13 mouse cellular contexts compared by ENCODE assay signal in genomic region chr3:137056544-137057224, GRCm38 (mm10).
DNase-seq lines count a peak whose midpoint lies in the region; ATAC-seq and TF ChIP-seq lines count a peak whose summit lies in the region.
"Had no signal": no experiment of that assay in that cellular context is flagged by ENCODE, and none has a peak within 500 bp of the region (broad histone marks: within the 10 kb centered on the region; RNA-seq: fewer than 3 reads in every experiment).

No protein-coding gene starts in this region.

- H3K36me3 ChIP-seq in forebrain, postnatal 0 days (ENCODE audit: insufficient read depth): no peaks in the 10 kb centered on the region
- H3K36me3 ChIP-seq in midbrain, embryonic 15.5 days (replicated peaks): no peaks in the 10 kb centered on the region
- H3K36me3 ChIP-seq: embryonic facial prominence, embryonic 13.5 days; lung, embryonic 15.5 days had no signal

- no peaks in the 10 kb centered on the region for H3K27me3 ChIP-seq in forebrain, postnatal 0 days (ENCODE audit: insufficient read depth, low read length)
- no peaks in the 10 kb centered on the region for H3K27me3 ChIP-seq in midbrain, embryonic 15.5 days (replicated peaks)
- H3K27me3 ChIP-seq: embryonic facial prominence, embryonic 13.5 days; lung, embryonic 15.5 days; megakaryocyte, embryonic 14.5 days had no signal

- peak overlapping the region; percentile 35 for H3K4me2 ChIP-seq in forebrain, postnatal 0 days (ENCODE audit: low read depth)
- H3K4me2 ChIP-seq in midbrain, embryonic 15.5 days: peak overlapping the region; percentile 27
- H3K4me2 ChIP-seq: embryonic facial prominence, embryonic 13.5 days; liver, embryonic 11.5 days; lung, embryonic 15.5 days had no signal

- no peak for TF ChIP-seq CTCF in forebrain, postnatal 0 days (IDR thresholded peaks at IDR 0.05; ENCODE audit: low read depth)

- H3K4me3 ChIP-seq in forebrain, postnatal 0 days (ENCODE audit: low read depth, low read length): 0 out of 2 replicates have a peak overlapping the region, but pooled peaks have one; percentile 9
- H3K4me3 ChIP-seq in midbrain, embryonic 15.5 days: no peak overlapping the region
- H3K4me3 ChIP-seq: embryonic facial prominence, embryonic 13.5 days; lung, embryonic 15.5 days; megakaryocyte, embryonic 14.5 days had no signal

- peak overlapping the region; percentile 62 for H3K27ac ChIP-seq in forebrain, postnatal 0 days (ENCODE audit: low read depth, low read length)
- H3K27ac ChIP-seq in midbrain, embryonic 15.5 days: peak overlapping the region; percentile 74
- H3K27ac ChIP-seq: embryonic facial prominence, embryonic 13.5 days; lung, embryonic 15.5 days had no signal

- peak; percentile 3 for DNase-seq in right cerebral cortex, postnatal 4 days
- DNase-seq in right cerebral cortex, postnatal 25 days: no peak
- peak; percentile 52 for DNase-seq in forebrain, postnatal 0 days
- DNase-seq in adrenal gland, postnatal 14 days: no peak
- DNase-seq in cerebellum, adult 11-12 months: no peak
- DNase-seq in frontal cortex, postnatal 36 days (ENCODE audit: low spot score in 2 of 2): no peak
- DNase-seq: kidney, adult 9 months had no signal

- WGBS in forebrain, postnatal 0 days: 23% methylated on average over 6 of the region's 6 CpGs
- 67% methylated on average over 6 of the region's 6 CpGs for WGBS in midbrain, embryonic 15.5 days

- 0 out of 2 replicates have a peak overlapping the region, but pooled peaks have one; percentile 11 for H3K9ac ChIP-seq in forebrain, postnatal 0 days
- H3K9ac ChIP-seq in midbrain, embryonic 15.5 days: peak overlapping the region; percentile 37
- H3K9ac ChIP-seq: embryonic facial prominence, embryonic 13.5 days; lung, embryonic 15.5 days had no signal

- H3K4me1 ChIP-seq in forebrain, postnatal 0 days (ENCODE audit: insufficient read depth): 0 out of 2 replicates have a peak, but pooled peaks cover 7% of the 10 kb centered on the region
- peaks cover 14% of the 10 kb centered on the region for H3K4me1 ChIP-seq in midbrain, embryonic 15.5 days
- H3K4me1 ChIP-seq: embryonic facial prominence, embryonic 13.5 days; lung, embryonic 15.5 days; megakaryocyte, embryonic 14.5 days had no signal

- no peaks in the 10 kb centered on the region for H3K9me3 ChIP-seq in forebrain, postnatal 0 days (ENCODE audit: low read length)
- H3K9me3 ChIP-seq in midbrain, embryonic 15.5 days: no peaks in the 10 kb centered on the region
- H3K9me3 ChIP-seq: lung, embryonic 15.5 days; megakaryocyte, embryonic 14.5 days had no signal

- ATAC-seq in forebrain, postnatal 0 days: peak; percentile 56
- 0 out of 2 replicates have a peak, but pooled peaks have one; percentile 26 for ATAC-seq in midbrain, embryonic 15.5 days (replicated peaks)
- ATAC-seq: CD4-positive, CD25-positive, alpha-beta regulatory T cell, adult 4 months had no signal

Comparison
In these comparisons a context has a peak if more than half of its experiments do, and no peak if none do; other contexts are left out.
1. DNase-seq: peak in right cerebral cortex, postnatal 4 days (single experiment) and forebrain, postnatal 0 days (single experiment); none in right cerebral cortex, postnatal 25 days (single experiment), adrenal gland, postnatal 14 days (single experiment), cerebellum, adult 11-12 months (single experiment) and frontal cortex, postnatal 36 days (0 of 2).